ENCODE assay signal across 8 mouse cellular contexts in genomic region chr16:91561099-91561498, GRCm38 (mm10). TPM values are rescaled to one million over a fixed set of nuclear protein-coding genes. Genes with fewer than 3 reads are reported as not detected.
DNase-seq lines count a peak whose midpoint lies in the region; ATAC-seq and TF ChIP-seq lines count a peak whose summit lies in the region.

No protein-coding gene starts in this region.

- H3K9ac ChIP-seq in forebrain, postnatal 0 days: no peak overlapping the region

- H3K4me2 ChIP-seq in forebrain, postnatal 0 days (ENCODE audit: low read depth): no peak overlapping the region

- WGBS in heart, embryonic 10.5 days: 48% methylated on average over 9 of the region's 9 CpGs
- WGBS in bone marrow, adult 2 months: 60% methylated on average over 9 of the region's 9 CpGs
- WGBS in forebrain, postnatal 0 days: 51% methylated on average over 9 of the region's 9 CpGs

- H3K4me1 ChIP-seq in heart, embryonic 10.5 days: 0 out of 2 replicates have a peak, but pooled peaks cover 8% of the 10 kb centered on the region
- H3K4me1 ChIP-seq in bone marrow, adult 2 months (ENCODE audit: control insufficient read depth, insufficient read depth, low read length): no peaks in the 10 kb centered on the region
- H3K4me1 ChIP-seq in forebrain, postnatal 0 days (ENCODE audit: insufficient read depth): no peaks in the 10 kb centered on the region

- DNase-seq in heart, adult 11 months: peak; percentile 91
- no peak for DNase-seq in heart, embryonic 10.5 days (ENCODE audit: low spot score)
- peak; percentile 43 for DNase-seq in 3T3-L1 (ENCODE audit: low read depth, low spot score)
- DNase-seq in forebrain, postnatal 0 days: peak; percentile 54
- DNase-seq in urinary bladder, postnatal 36 days (ENCODE audit: low spot score in 2 of 2): no peak
- no peak for DNase-seq in right cerebral cortex, postnatal 25 days

- H3K4me3 ChIP-seq in heart, embryonic 10.5 days: no peak overlapping the region
- no peak overlapping the region for H3K4me3 ChIP-seq in bone marrow, adult 2 months (replicated peaks; ENCODE audit: control insufficient read depth, low read depth, low read length)
- no peak overlapping the region for H3K4me3 ChIP-seq in forebrain, postnatal 0 days (ENCODE audit: low read depth, low read length)

- TF ChIP-seq CTCF in bone marrow, adult 2 months (IDR thresholded peaks at IDR 0.05; ENCODE audit: control insufficient read depth, insufficient read depth, low read length): peak; percentile 69
- TF ChIP-seq CTCF in forebrain, postnatal 0 days (IDR thresholded peaks at IDR 0.05; ENCODE audit: low read depth): peak; percentile 68

- H3K27ac ChIP-seq in heart, embryonic 10.5 days: no peak overlapping the region
- no peak overlapping the region for H3K27ac ChIP-seq in bone marrow, adult 2 months (ENCODE audit: control insufficient read depth, insufficient read depth, low read depth, low read length, poor library complexity)
- no peak overlapping the region for H3K27ac ChIP-seq in forebrain, postnatal 0 days (ENCODE audit: low read depth, low read length)

- ATAC-seq in forebrain, postnatal 0 days: peak; percentile 58
- ATAC-seq in megakaryocyte, adult 5-6 weeks (ENCODE audit: poor library complexity, severe bottlenecking): peak; percentile 70

- TF ChIP-seq POLR2A in bone marrow, adult 2 months (IDR thresholded peaks at IDR 0.05; ENCODE audit: borderline replicate concordance, control insufficient read depth, low read depth, low read length): no peak

- no peaks in the 10 kb centered on the region for H3K9me3 ChIP-seq in heart, embryonic 10.5 days
- H3K9me3 ChIP-seq in forebrain, postnatal 0 days (ENCODE audit: low read length): no peaks in the 10 kb centered on the region

- no peaks in the 10 kb centered on the region for H3K27me3 ChIP-seq in heart, embryonic 10.5 days (ENCODE audit: insufficient read depth, poor library complexity, severe bottlenecking)
- no peaks in the 10 kb centered on the region for H3K27me3 ChIP-seq in forebrain, postnatal 0 days (ENCODE audit: insufficient read depth, low read length)

- peaks cover 78% of the 10 kb centered on the region for H3K36me3 ChIP-seq in heart, embryonic 10.5 days
- peaks cover 50% of the 10 kb centered on the region for H3K36me3 ChIP-seq in forebrain, postnatal 0 days (ENCODE audit: insufficient read depth)

RNA-seq across cellular contexts. Expression of gene Ifngr2, which starts 14.2 kb away (rescaled TPM):
- 53.7 and 85.6 TPM in 2 replicates for polyA plus RNA-seq in heart, embryonic 10.5 days (2016; fragmentation: Nextera tagmentation; extraction: Ambion mirVana)
- 11.1 and 27.7 TPM in 2 replicates for polyA plus RNA-seq in bone marrow, adult 2 months (2011; ENCODE audit: insufficient read depth, insufficient read length, low replicate concordance, missing spikeins)
- total RNA-seq in forebrain, postnatal 0 days (2014; rRNA removed): 61.8 and 63.0 TPM in 2 replicates
- polyA plus RNA-seq in forebrain, postnatal 0 days (2015; fragmentation: Nextera tagmentation; extraction: Ambion mirVana): 112 and 146 TPM in 2 replicates
- total RNA-seq in megakaryocyte, adult 5-6 weeks (2015): 63.2 and 67.5 TPM in 2 replicates
- total RNA-seq in megakaryocyte, adult 5-6 weeks (2017): 47.0 and 49.0 TPM in 2 replicates

RNA-seq across cellular contexts. Expression of gene Tmem50b, which starts 36.5 kb away (rescaled TPM):
- 44.7 and 56.1 TPM in 2 replicates for polyA plus RNA-seq in heart, embryonic 10.5 days (2016; fragmentation: Nextera tagmentation; extraction: Ambion mirVana)
- polyA plus RNA-seq in bone marrow, adult 2 months (2011; ENCODE audit: insufficient read depth, insufficient read length, low replicate concordance, missing spikeins): 7.3 and 17.5 TPM in 2 replicates
- 65.2 and 65.6 TPM in 2 replicates for total RNA-seq in forebrain, postnatal 0 days (2014; rRNA removed)
- polyA plus RNA-seq in forebrain, postnatal 0 days (2015; fragmentation: Nextera tagmentation; extraction: Ambion mirVana): 98.8 and 102 TPM in 2 replicates
- 102 and 112 TPM in 2 replicates for total RNA-seq in megakaryocyte, adult 5-6 weeks (2015)
- total RNA-seq in megakaryocyte, adult 5-6 weeks (2017): 83.4 and 89.7 TPM in 2 replicates

RNA-seq across cellular contexts. Expression of gene Dnajc28, which starts 57.7 kb away (rescaled TPM):
- 2.7 and 2.9 TPM in 2 replicates for polyA plus RNA-seq in heart, embryonic 10.5 days (2016; fragmentation: Nextera tagmentation; extraction: Ambion mirVana)
- 1.6 and 1.9 TPM in 2 replicates for polyA plus RNA-seq in bone marrow, adult 2 months (2011; ENCODE audit: insufficient read depth, insufficient read length, low replicate concordance, missing spikeins)
- total RNA-seq in forebrain, postnatal 0 days (2014; rRNA removed): 3.7 and 6.1 TPM in 2 replicates
- 2.8 and 3.6 TPM in 2 replicates for polyA plus RNA-seq in forebrain, postnatal 0 days (2015; fragmentation: Nextera tagmentation; extraction: Ambion mirVana)
- 2.3 and 2.7 TPM in 2 replicates for total RNA-seq in megakaryocyte, adult 5-6 weeks (2015)
- 5.0 and 6.8 TPM in 2 replicates for total RNA-seq in megakaryocyte, adult 5-6 weeks (2017)

Comparison
In these comparisons a context has a peak if more than half of its experiments do, and no peak if none do; other contexts are left out.
1. DNase-seq: peak in heart, adult 11 months (single experiment), 3T3-L1 (single experiment) and forebrain, postnatal 0 days (single experiment); none in heart, embryonic 10.5 days (single experiment), urinary bladder, postnatal 36 days (0 of 2) and right cerebral cortex, postnatal 25 days (single experiment).